Mouse (Mus musculus) E14TG2a.4 (cell line): ENCODE results near the gene Mplkip.

Source experiments
- CTCF ChIP-seq: conservative IDR thresholded peaks from 2 replicates; pipeline ENCODE4 v1.5.1; 2014; ENCODE audit warnings: low read length
- NANOG ChIP-seq: IDR thresholded peaks from 2 replicates; pipeline ENCODE4 v1.6.1; 2014; ENCODE audit warnings: borderline replicate concordance, low read length, mixed read lengths

- TF ChIP-seq CTCF (no peak), NANOG (no peak)
These were observed 32.9 kb downstream of the Mplkip start for GRCm38 (mm10) chr13:17727922-17728321.
